Mouse (Mus musculus): Measurements from ENCODE around the gene Pkp4. TPM values are rescaled to one million over a fixed set of nuclear protein-coding genes. Genes with fewer than 3 reads are reported as not detected.

Gene Pkp4
- polyA plus RNA-seq, 1 experiment from 2014 or later, result 33.6 TPM

DNA sequence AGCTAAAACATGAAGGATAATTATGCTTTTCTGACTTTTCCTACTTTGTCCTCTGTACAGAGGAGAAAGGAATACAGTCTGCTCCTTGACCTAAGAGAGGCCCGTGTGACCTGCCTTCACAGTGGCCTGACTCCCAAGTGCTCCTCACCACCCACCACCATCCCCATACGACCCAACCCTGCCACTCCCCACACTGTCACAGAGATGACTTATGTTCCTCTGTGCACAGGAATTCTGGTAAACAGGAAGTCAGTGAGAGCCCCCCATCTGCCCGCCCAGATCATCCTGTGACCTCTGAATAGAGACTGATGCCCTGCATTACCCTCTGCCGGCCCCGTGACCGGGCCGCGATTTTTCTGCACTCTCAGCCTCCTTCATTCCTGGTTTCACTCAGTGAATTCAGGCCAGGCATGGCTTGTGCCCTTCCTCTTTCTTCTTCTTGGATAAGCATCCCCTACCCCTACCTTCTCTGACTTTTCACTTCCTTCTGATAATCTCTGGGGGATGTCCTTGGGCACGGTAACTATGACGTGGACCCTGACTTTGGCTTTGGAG, 79.3 kb downstream of the Pkp4 start:
- Histone ChIP-seq H3K4me1 (ENCODE audit: control insufficient read depth, insufficient read depth, low read length) (no peaks in the 10 kb centered on the region), H3K36me3 (ENCODE audit: control insufficient read depth, insufficient read depth, low read length) (no peaks in the 10 kb centered on the region), H3K9ac (replicated peaks; ENCODE audit: low read depth, low read length) (no peak overlapping the region), H3K4me3 (ENCODE audit: low read depth, low read length) (no peak overlapping the region), H3K27ac (ENCODE audit: low read depth, low read length) (no peak overlapping the region), H3K4me2 (ENCODE audit: low read depth, low read length) (no peak overlapping the region), H3K27me3 (ENCODE audit: control insufficient read depth, insufficient read depth, low read length) (no peaks in the 10 kb centered on the region), H3K9me3 (ENCODE audit: control insufficient read depth, low read length) (no peaks in the 10 kb centered on the region)
- ATAC-seq (ENCODE audit: low read depth), result no peak
- 86% methylated on average over 10 of the region's 10 CpGs for WGBS

DNA sequence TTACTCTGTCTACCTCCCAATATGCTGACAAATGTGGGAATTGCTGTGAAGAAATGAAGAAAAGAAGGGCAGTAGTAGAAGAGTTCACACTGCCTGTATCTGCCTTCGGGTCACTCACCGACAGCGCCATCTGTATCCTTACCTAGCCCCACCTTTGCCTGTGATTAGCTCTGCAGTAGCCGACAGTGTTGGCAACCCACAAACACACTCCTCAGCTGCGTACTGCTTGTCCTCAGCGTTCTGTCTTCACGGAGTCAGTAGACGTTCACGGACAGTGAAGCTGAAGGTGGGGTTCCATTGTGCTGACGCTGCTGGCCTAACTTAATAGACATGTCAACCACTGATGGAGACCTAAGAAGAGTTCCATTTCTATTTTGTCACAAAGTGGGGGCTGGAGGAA, 81.5 kb downstream of the Pkp4 start:
- 83% methylated on average over 10 of the region's 10 CpGs for WGBS
- Histone ChIP-seq H3K4me3 (ENCODE audit: low read depth, low read length) (no peak overlapping the region), H3K4me1 (ENCODE audit: control insufficient read depth, insufficient read depth, low read length) (no peaks in the 10 kb centered on the region), H3K27ac (ENCODE audit: low read depth, low read length) (no peak overlapping the region), H3K9ac (replicated peaks; ENCODE audit: low read depth, low read length) (no peak overlapping the region), H3K36me3 (ENCODE audit: control insufficient read depth, insufficient read depth, low read length) (no peaks in the 10 kb centered on the region), H3K4me2 (ENCODE audit: low read depth, low read length) (no peak overlapping the region), H3K27me3 (ENCODE audit: control insufficient read depth, insufficient read depth, low read length) (no peaks in the 10 kb centered on the region), H3K9me3 (ENCODE audit: control insufficient read depth, low read length) (no peaks in the 10 kb centered on the region)
- no peak for ATAC-seq (ENCODE audit: low read depth)

DNA sequence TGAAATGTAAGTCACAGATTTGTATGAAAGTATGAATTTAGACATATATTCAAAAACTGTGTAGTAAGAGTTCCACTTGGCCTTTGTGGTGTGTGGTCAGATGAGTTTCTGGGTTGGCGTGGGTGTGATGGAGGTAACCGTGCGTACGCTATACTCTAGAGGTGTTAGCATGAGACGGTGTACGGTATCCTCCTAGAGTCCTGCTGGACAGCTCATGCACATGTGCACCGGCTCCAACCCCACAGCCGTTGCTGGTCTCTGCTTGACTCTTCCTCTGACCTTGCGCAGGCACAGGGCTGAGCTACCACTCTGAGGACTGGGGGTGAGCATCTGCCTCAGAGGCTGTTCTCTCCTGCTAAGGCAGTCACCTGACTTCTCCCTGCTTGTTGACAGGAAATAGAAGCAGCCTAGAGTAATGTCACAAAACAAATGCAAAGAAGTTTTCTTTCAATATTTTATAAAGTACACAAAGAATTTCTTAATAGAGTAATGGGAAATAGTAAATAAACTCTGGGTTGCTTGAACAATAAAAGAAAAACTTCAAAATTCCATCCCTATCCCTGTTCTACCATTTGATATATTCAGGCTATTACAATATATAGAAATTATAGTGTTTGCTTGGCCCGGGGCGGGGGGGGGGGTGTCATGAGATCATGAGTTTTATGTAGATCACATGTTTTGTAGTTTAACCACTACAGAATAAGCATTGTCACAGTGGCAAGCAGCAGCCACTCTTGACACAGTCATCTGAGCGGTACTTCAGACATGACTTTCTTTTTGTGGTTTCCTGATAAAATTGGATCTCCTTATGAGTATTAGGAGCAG, 83.8 kb downstream of the Pkp4 start:
- ATAC-seq (ENCODE audit: low read depth), result no peak
- 94% methylated on average over 12 of the region's 12 CpGs for WGBS
- no peaks in the 10 kb centered on the region for H3K27me3 ChIP-seq (ENCODE audit: control insufficient read depth, insufficient read depth, low read length)

DNA sequence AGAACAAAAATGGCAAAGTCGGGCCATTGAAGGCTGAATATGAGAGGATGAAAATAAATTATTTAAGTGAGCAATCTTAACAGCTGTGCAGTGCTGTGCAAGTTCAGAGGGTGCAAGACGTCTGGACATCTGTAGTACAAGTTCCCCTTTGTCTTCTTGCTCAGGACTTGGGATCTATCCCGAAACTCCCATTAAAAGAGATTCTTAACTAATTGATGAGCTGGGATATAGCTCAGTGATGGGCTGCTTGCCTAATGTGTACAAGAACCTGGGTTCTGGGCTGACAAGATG, 84.4 kb downstream of the Pkp4 start:
- Histone ChIP-seq H3K36me3 (ENCODE audit: control insufficient read depth, insufficient read depth, low read length) (no peaks in the 10 kb centered on the region), H3K4me1 (ENCODE audit: control insufficient read depth, insufficient read depth, low read length) (no peaks in the 10 kb centered on the region), H3K9ac (replicated peaks; ENCODE audit: low read depth, low read length) (no peak overlapping the region), H3K4me2 (ENCODE audit: low read depth, low read length) (no peak overlapping the region), H3K4me3 (ENCODE audit: low read depth, low read length) (no peak overlapping the region), H3K27ac (ENCODE audit: low read depth, low read length) (no peak overlapping the region), H3K9me3 (ENCODE audit: control insufficient read depth, low read length) (no peaks in the 10 kb centered on the region), H3K27me3 (ENCODE audit: control insufficient read depth, insufficient read depth, low read length) (no peaks in the 10 kb centered on the region)
- WGBS, result 85% methylated on average over 3 of the region's 3 CpGs
- no peak for ATAC-seq (ENCODE audit: low read depth)

More for the DNA sequence above, 83.8 kb downstream of the Pkp4 start:
- Histone ChIP-seq H3K27ac (ENCODE audit: low read depth, low read length) (no peak overlapping the region), H3K4me2 (ENCODE audit: low read depth, low read length) (no peak overlapping the region), H3K4me3 (ENCODE audit: low read depth, low read length) (no peak overlapping the region), H3K9me3 (ENCODE audit: control insufficient read depth, low read length) (no peaks in the 10 kb centered on the region), H3K36me3 (ENCODE audit: control insufficient read depth, insufficient read depth, low read length) (no peaks in the 10 kb centered on the region), H3K9ac (replicated peaks; ENCODE audit: low read depth, low read length) (no peak overlapping the region), H3K4me1 (ENCODE audit: control insufficient read depth, insufficient read depth, low read length) (no peaks in the 10 kb centered on the region)

DNA sequence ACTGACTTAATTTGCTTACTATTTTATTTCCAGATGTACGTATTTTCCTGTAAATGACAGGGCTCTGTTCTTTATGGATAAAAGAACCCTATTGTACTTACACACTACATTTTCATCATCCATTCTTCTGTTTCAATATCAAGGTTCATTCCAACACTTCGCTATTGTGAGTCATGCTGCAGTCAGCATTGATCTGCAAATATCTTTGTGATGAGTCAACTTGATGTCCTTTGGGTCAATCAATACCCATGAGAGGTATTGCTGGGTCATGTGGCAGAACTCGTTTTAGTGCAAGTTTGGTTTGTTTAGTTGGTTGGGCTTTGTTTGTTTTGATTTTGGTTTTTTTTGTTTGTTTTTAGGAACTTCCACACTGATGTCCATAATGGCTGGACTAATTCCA, 88.2 kb downstream of the Pkp4 start:
- ATAC-seq (ENCODE audit: low read depth), result no peak
- H3K4me1 ChIP-seq (ENCODE audit: control insufficient read depth, insufficient read depth, low read length), result no peaks in the 10 kb centered on the region
- 79% methylated on average over 3 of the region's 3 CpGs for WGBS

DNA sequence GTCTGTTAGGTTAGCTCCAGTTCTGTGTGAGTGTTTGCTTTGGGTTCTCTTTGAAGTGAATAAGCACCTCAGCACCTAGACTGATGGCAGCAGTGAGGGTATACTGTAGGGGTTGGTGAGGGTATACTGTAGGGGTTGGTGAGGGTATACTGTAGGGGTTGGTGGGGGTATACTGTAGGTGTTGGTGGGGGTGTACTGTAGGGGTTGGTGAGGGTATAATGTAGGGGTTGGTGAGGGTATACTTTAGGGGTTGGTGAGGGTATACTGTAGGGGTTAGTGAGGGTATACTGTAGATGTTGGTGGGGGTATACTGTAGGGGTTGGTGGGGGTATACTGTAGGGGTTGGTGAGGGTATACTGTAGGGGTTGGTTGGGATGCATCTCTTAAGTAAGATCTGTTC, 92.2 kb downstream of the Pkp4 start:
- Histone ChIP-seq H3K27ac (ENCODE audit: low read depth, low read length) (no peak overlapping the region), H3K4me3 (ENCODE audit: low read depth, low read length) (no peak overlapping the region), H3K27me3 (ENCODE audit: control insufficient read depth, insufficient read depth, low read length) (no peaks in the 10 kb centered on the region), H3K9me3 (ENCODE audit: control insufficient read depth, low read length) (no peaks in the 10 kb centered on the region), H3K4me1 (ENCODE audit: control insufficient read depth, insufficient read depth, low read length) (no peaks in the 10 kb centered on the region), H3K36me3 (ENCODE audit: control insufficient read depth, insufficient read depth, low read length) (no peaks in the 10 kb centered on the region), H3K4me2 (ENCODE audit: low read depth, low read length) (no peak overlapping the region), H3K9ac (replicated peaks; ENCODE audit: low read depth, low read length) (no peak overlapping the region)
- ATAC-seq (ENCODE audit: low read depth), result no peak; the same call in 1 of the 2 replicates

More for the DNA sequence above, 88.2 kb downstream of the Pkp4 start:
- Histone ChIP-seq H3K9ac (replicated peaks; ENCODE audit: low read depth, low read length) (no peak overlapping the region), H3K27me3 (ENCODE audit: control insufficient read depth, insufficient read depth, low read length) (no peaks in the 10 kb centered on the region), H3K4me3 (ENCODE audit: low read depth, low read length) (no peak overlapping the region), H3K36me3 (ENCODE audit: control insufficient read depth, insufficient read depth, low read length) (no peaks in the 10 kb centered on the region), H3K9me3 (ENCODE audit: control insufficient read depth, low read length) (no peaks in the 10 kb centered on the region), H3K27ac (ENCODE audit: low read depth, low read length) (no peak overlapping the region), H3K4me2 (ENCODE audit: low read depth, low read length) (no peak overlapping the region)

DNA sequence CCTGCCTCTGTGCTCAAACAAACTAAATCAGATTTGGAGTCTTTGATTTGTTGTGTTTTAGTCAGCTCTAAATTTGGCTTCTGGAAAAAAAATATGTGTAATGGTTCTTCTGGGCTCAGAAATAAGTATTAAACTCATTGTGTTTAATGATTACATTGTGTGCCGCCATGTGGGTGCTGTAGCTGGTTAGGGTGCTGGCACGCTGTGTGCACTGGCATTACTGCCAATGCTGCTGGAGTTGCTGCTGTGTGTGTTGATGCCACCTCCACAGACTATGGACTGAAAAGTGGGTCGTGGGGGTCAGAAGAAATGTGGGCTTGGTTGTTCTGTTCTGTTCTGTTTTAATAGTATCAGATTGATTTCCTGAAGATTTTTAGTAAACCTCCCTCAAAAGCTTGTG, 92.8 kb downstream of the Pkp4 start:
- Histone ChIP-seq H3K27ac (ENCODE audit: low read depth, low read length) (no peak overlapping the region), H3K9ac (replicated peaks; ENCODE audit: low read depth, low read length) (no peak overlapping the region), H3K36me3 (ENCODE audit: control insufficient read depth, insufficient read depth, low read length) (no peaks in the 10 kb centered on the region), H3K9me3 (ENCODE audit: control insufficient read depth, low read length) (no peaks in the 10 kb centered on the region), H3K4me2 (ENCODE audit: low read depth, low read length) (no peak overlapping the region), H3K4me3 (ENCODE audit: low read depth, low read length) (no peak overlapping the region), H3K27me3 (ENCODE audit: control insufficient read depth, insufficient read depth, low read length) (no peaks in the 10 kb centered on the region), H3K4me1 (ENCODE audit: control insufficient read depth, insufficient read depth, low read length) (no peaks in the 10 kb centered on the region)
- 93% methylated on average over 3 of the region's 3 CpGs for WGBS
- ATAC-seq (ENCODE audit: low read depth), result no peak

DNA sequence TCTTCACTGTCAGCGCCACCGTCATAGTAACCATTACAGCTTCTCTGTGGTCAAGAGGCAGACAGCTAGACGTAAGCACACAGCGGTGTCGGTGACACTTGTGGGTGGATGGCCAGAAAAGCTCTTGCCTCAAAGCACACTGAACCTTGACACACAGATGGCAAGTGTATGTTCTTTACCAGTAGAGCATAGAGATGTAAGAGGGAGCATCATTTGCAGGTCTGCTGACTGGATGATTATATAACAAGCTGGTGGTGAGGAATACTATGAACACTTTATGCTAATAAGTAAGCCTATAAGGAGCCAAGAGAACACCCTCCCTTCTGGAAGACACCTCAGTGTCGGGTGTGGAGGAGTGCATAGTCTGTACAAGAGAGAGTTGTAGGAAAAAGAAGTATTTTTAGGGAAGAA, 98.2 kb downstream of the Pkp4 start:
- no peaks in the 10 kb centered on the region for H3K36me3 ChIP-seq (ENCODE audit: control insufficient read depth, insufficient read depth, low read length)
- no peak overlapping the region for H3K4me2 ChIP-seq (ENCODE audit: low read depth, low read length)
- no peaks in the 10 kb centered on the region for H3K9me3 ChIP-seq (ENCODE audit: control insufficient read depth, low read length)
- no peak overlapping the region for H3K27ac ChIP-seq (ENCODE audit: low read depth, low read length)
- WGBS, result 78% methylated on average over 6 of the region's 6 CpGs
- H3K4me3 ChIP-seq (ENCODE audit: low read depth, low read length), result no peak overlapping the region
- H3K4me1 ChIP-seq (ENCODE audit: control insufficient read depth, insufficient read depth, low read length), result no peaks in the 10 kb centered on the region
- no peaks in the 10 kb centered on the region for H3K27me3 ChIP-seq (ENCODE audit: control insufficient read depth, insufficient read depth, low read length)
- no peak overlapping the region for H3K9ac ChIP-seq (replicated peaks; ENCODE audit: low read depth, low read length)
- ATAC-seq (ENCODE audit: low read depth), result no peak

DNA sequence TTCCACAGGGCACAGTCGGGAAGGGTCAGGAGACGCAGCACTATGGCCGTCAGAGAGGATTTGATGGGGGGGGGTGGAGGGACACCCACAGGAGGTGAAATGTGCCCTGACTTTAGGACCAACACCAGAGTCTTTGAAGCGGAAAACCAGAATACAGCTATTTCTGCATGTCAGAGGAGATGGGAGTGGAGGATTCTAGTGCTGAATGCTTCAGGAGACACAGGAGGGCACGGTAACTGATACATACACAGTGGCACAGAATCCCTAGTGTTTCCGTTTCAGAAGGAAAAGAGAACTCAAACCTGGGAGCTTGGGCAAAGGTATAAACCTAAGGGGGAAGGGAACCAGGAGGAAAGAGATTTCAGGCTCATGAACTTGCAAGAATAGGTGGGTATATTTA, 98.7 kb downstream of the Pkp4 start:
- no peak overlapping the region for H3K4me2 ChIP-seq (ENCODE audit: low read depth, low read length)
- 86% methylated on average over 6 of the region's 6 CpGs for WGBS
- H3K36me3 ChIP-seq (ENCODE audit: control insufficient read depth, insufficient read depth, low read length), result no peaks in the 10 kb centered on the region
- ATAC-seq (ENCODE audit: low read depth), result no peak
- no peaks in the 10 kb centered on the region for H3K9me3 ChIP-seq (ENCODE audit: control insufficient read depth, low read length)
- H3K4me3 ChIP-seq (ENCODE audit: low read depth, low read length), result no peak overlapping the region
- H3K27ac ChIP-seq (ENCODE audit: low read depth, low read length), result no peak overlapping the region
- no peaks in the 10 kb centered on the region for H3K27me3 ChIP-seq (ENCODE audit: control insufficient read depth, insufficient read depth, low read length)
- no peaks in the 10 kb centered on the region for H3K4me1 ChIP-seq (ENCODE audit: control insufficient read depth, insufficient read depth, low read length)
- H3K9ac ChIP-seq (replicated peaks; ENCODE audit: low read depth, low read length), result no peak overlapping the region

Data from neural tube, embryonic 14.5 days (tissue).